14 mouse cellular contexts compared by ENCODE assay signal in genomic region chr4:46226972-46227535, GRCm38 (mm10). TPM values are rescaled to one million over a fixed set of nuclear protein-coding genes. Genes with fewer than 3 reads are reported as not detected.
DNase-seq lines count a peak whose midpoint lies in the region; ATAC-seq and TF ChIP-seq lines count a peak whose summit lies in the region.
"Had no signal": no experiment of that assay in that cellular context is flagged by ENCODE, and none has a peak within 500 bp of the region (broad histone marks: within the 10 kb centered on the region; RNA-seq: fewer than 3 reads in every experiment).

No protein-coding gene starts in this region.

- H3K4me2 ChIP-seq in heart, embryonic 16.5 days (ENCODE audit: low read depth, low read length), result peak overlapping the region; percentile 52
- no peak overlapping the region for H3K4me2 ChIP-seq in lung, postnatal 0 days (replicated peaks; ENCODE audit: low read depth, low read length)
- H3K4me2 ChIP-seq in embryonic facial prominence, embryonic 11.5 days (ENCODE audit: low read depth, low read length), result no peak overlapping the region
- H3K4me2 ChIP-seq in midbrain, embryonic 14.5 days (ENCODE audit: low read length), result peak overlapping the region; percentile 14
- H3K4me2 ChIP-seq: hindbrain, embryonic 13.5 days had no signal

- 46% methylated on average over 19 of the region's 19 CpGs for WGBS in heart, embryonic 16.5 days
- WGBS in lung, postnatal 0 days, result 54% methylated on average over 19 of the region's 19 CpGs
- WGBS in embryonic facial prominence, embryonic 11.5 days, result 61% methylated on average over 19 of the region's 19 CpGs
- WGBS in midbrain, embryonic 14.5 days, result 31% methylated on average over 19 of the region's 19 CpGs

- H3K4me1 ChIP-seq in heart, embryonic 16.5 days (ENCODE audit: control insufficient read depth, insufficient read depth, low read length), result peaks cover 3% of the 10 kb centered on the region; the same call in 1 of the 2 replicates
- no peaks in the 10 kb centered on the region for H3K4me1 ChIP-seq in lung, postnatal 0 days (ENCODE audit: insufficient read depth, low read depth, low read length)
- no peaks in the 10 kb centered on the region for H3K4me1 ChIP-seq in embryonic facial prominence, embryonic 11.5 days (ENCODE audit: control insufficient read depth, insufficient read depth, low read length)
- no peaks in the 10 kb centered on the region for H3K4me1 ChIP-seq in midbrain, embryonic 14.5 days (ENCODE audit: control insufficient read depth, insufficient read depth, low read length)
- H3K4me1 ChIP-seq: hindbrain, embryonic 13.5 days had no signal

- no peak overlapping the region for H3K9ac ChIP-seq in heart, embryonic 16.5 days (ENCODE audit: low read length)
- no peak overlapping the region for H3K9ac ChIP-seq in lung, postnatal 0 days (replicated peaks; ENCODE audit: low read depth)
- H3K9ac ChIP-seq in embryonic facial prominence, embryonic 11.5 days (replicated peaks; ENCODE audit: low read length), result no peak overlapping the region
- H3K9ac ChIP-seq in midbrain, embryonic 14.5 days (replicated peaks; ENCODE audit: low read length), result no peak overlapping the region
- H3K9ac ChIP-seq: hindbrain, embryonic 13.5 days; liver, embryonic 14.5 days had no signal

- no peak for TF ChIP-seq CTCF in lung, postnatal 0 days (IDR thresholded peaks at IDR 0.05)

- H3K27ac ChIP-seq in heart, embryonic 16.5 days (ENCODE audit: low read length), result no peak overlapping the region
- no peak overlapping the region for H3K27ac ChIP-seq in lung, postnatal 0 days (ENCODE audit: low read length)
- no peak overlapping the region for H3K27ac ChIP-seq in embryonic facial prominence, embryonic 11.5 days (replicated peaks; ENCODE audit: low read depth, low read length)
- no peak overlapping the region for H3K27ac ChIP-seq in midbrain, embryonic 14.5 days (replicated peaks; ENCODE audit: low read depth, low read length)
- H3K27ac ChIP-seq: hindbrain, embryonic 13.5 days; left cerebral cortex, adult 2 months; liver, embryonic 14.5 days had no signal

- no peak for DNase-seq in heart, adult 18-20 months
- DNase-seq in lung, postnatal 0 days (ENCODE audit: low spot score), result peak; percentile 34
- no peak for DNase-seq in lung, postnatal 36 days
- DNase-seq in embryonic facial prominence, embryonic 11.5 days (ENCODE audit: low spot score), result peak; percentile 16
- peak; percentile 15 for DNase-seq in midbrain, embryonic 14.5 days
- DNase-seq in gastrocnemius, postnatal 10 days, result no peak
- DNase-seq: cerebellum, adult 9-10 months; kidney, postnatal 14 days; thymus, postnatal 4 days had no signal

- H3K27me3 ChIP-seq in heart, embryonic 16.5 days (ENCODE audit: control insufficient read depth, insufficient read depth, low read length), result no peaks in the 10 kb centered on the region
- H3K27me3 ChIP-seq in lung, postnatal 0 days (replicated peaks; ENCODE audit: insufficient read depth, low read length), result no peaks in the 10 kb centered on the region
- H3K27me3 ChIP-seq in embryonic facial prominence, embryonic 11.5 days (ENCODE audit: control insufficient read depth, insufficient read depth, low read length), result no peaks in the 10 kb centered on the region
- no peaks in the 10 kb centered on the region for H3K27me3 ChIP-seq in midbrain, embryonic 14.5 days (ENCODE audit: control insufficient read depth, insufficient read depth, low read length)

- peak; percentile 75; the same call in 1 of the 2 replicates for ATAC-seq in heart, embryonic 16.5 days (replicated peaks; ENCODE audit: extremely low read depth, insufficient read depth, low FRiP score)
- ATAC-seq in lung, postnatal 0 days, result peak; percentile 80
- no peak for ATAC-seq in embryonic facial prominence, embryonic 11.5 days (replicated peaks; ENCODE audit: insufficient number of reproducible peaks, low FRiP score, low TSS enrichment, low read depth)
- ATAC-seq in midbrain, embryonic 14.5 days (ENCODE audit: low FRiP score, low TSS enrichment), result no peak
- no peak for ATAC-seq in granulocyte monocyte progenitor cell, adult 5-6 weeks (replicated peaks; ENCODE audit: poor library complexity, severe bottlenecking)

- H3K9me3 ChIP-seq in heart, embryonic 16.5 days (replicated peaks; ENCODE audit: control insufficient read depth, low read length), result no peaks in the 10 kb centered on the region
- H3K9me3 ChIP-seq in lung, postnatal 0 days (ENCODE audit: low read length), result no peaks in the 10 kb centered on the region
- H3K9me3 ChIP-seq in embryonic facial prominence, embryonic 11.5 days (replicated peaks; ENCODE audit: control insufficient read depth, low read length), result no peaks in the 10 kb centered on the region
- H3K9me3 ChIP-seq in midbrain, embryonic 14.5 days (ENCODE audit: control insufficient read depth, low read length), result no peaks in the 10 kb centered on the region
- H3K9me3 ChIP-seq: hindbrain, embryonic 13.5 days had no signal

- TF ChIP-seq EP300 in lung, postnatal 0 days (IDR thresholded peaks at IDR 0.05), result no peak

- no peak overlapping the region for H3K4me3 ChIP-seq in heart, embryonic 16.5 days (ENCODE audit: low read length)
- H3K4me3 ChIP-seq in lung, postnatal 0 days (ENCODE audit: low read depth, low read length), result no peak overlapping the region
- H3K4me3 ChIP-seq in embryonic facial prominence, embryonic 11.5 days (ENCODE audit: low read depth, low read length), result no peak overlapping the region
- no peak overlapping the region for H3K4me3 ChIP-seq in midbrain, embryonic 14.5 days (replicated peaks; ENCODE audit: low read depth, low read length)
- H3K4me3 ChIP-seq: hindbrain, embryonic 13.5 days; left cerebral cortex, adult 2 months had no signal

- H3K36me3 ChIP-seq in heart, embryonic 16.5 days (ENCODE audit: control insufficient read depth, insufficient read depth), result no peaks in the 10 kb centered on the region
- H3K36me3 ChIP-seq in lung, postnatal 0 days (ENCODE audit: insufficient read depth, low read length), result no peaks in the 10 kb centered on the region
- no peaks in the 10 kb centered on the region for H3K36me3 ChIP-seq in embryonic facial prominence, embryonic 11.5 days (replicated peaks; ENCODE audit: control insufficient read depth, insufficient read depth, low read depth, low read length)
- no peaks in the 10 kb centered on the region for H3K36me3 ChIP-seq in midbrain, embryonic 14.5 days (ENCODE audit: control insufficient read depth, insufficient read depth, low read length)
- H3K36me3 ChIP-seq: hindbrain, embryonic 13.5 days had no signal

RNA-seq across cellular contexts. Expression of gene Xpa, which starts 30.9 kb away (rescaled TPM):
- 14.5 and 15.2 TPM in 2 replicates for polyA plus RNA-seq in heart, embryonic 16.5 days (2015; fragmentation: Nextera tagmentation; extraction: Ambion mirVana)
- total RNA-seq in heart, adult 18-20 months (2021), result 1 to 10 TPM; 6.3 to 7.3 TPM
- 22.0 and 29.2 TPM in 2 replicates for polyA plus RNA-seq in lung, postnatal 0 days (2015; fragmentation: Nextera tagmentation; extraction: Ambion mirVana)
- polyA plus RNA-seq in embryonic facial prominence, embryonic 11.5 days (2014; fragmentation: Nextera tagmentation; extraction: Ambion mirVana), result 26.4 and 27.0 TPM in 2 replicates
- polyA plus RNA-seq in midbrain, embryonic 14.5 days (2014; fragmentation: Nextera tagmentation; extraction: Ambion mirVana), result 33.3 and 34.5 TPM in 2 replicates
- 10 to 100 TPM; 10.2 to 12.2 TPM for total RNA-seq in gastrocnemius, postnatal 10 days (2021)
- 11.6 and 47.5 TPM in 2 replicates for total RNA-seq in granulocyte monocyte progenitor cell, adult 5-6 weeks (2014; fragmentation: Nextera tagmentation)
- total RNA-seq in granulocyte monocyte progenitor cell, adult 5-6 weeks (2017), result 18.0 and 32.9 TPM in 2 replicates

Comparison
In these comparisons a context has a peak if more than half of its experiments do, and no peak if none do; other contexts are left out.
1. DNase-seq: peak in lung, postnatal 0 days (single experiment), embryonic facial prominence, embryonic 11.5 days (single experiment) and midbrain, embryonic 14.5 days (single experiment); none in heart, adult 18-20 months (0 of 2), lung, postnatal 36 days (single experiment) and gastrocnemius, postnatal 10 days (single experiment).
2. ATAC-seq: peak in heart, embryonic 16.5 days (single experiment) and lung, postnatal 0 days (single experiment); none in embryonic facial prominence, embryonic 11.5 days (single experiment), midbrain, embryonic 14.5 days (single experiment) and granulocyte monocyte progenitor cell, adult 5-6 weeks (single experiment).
3. H3K4me2 ChIP-seq: peak in heart, embryonic 16.5 days (single experiment) and midbrain, embryonic 14.5 days (single experiment); none in lung, postnatal 0 days (single experiment) and embryonic facial prominence, embryonic 11.5 days (single experiment).